Mouse (Mus musculus): Measurements from ENCODE around the gene Blmh. TPM values are rescaled to one million over a fixed set of nuclear protein-coding genes. Genes with fewer than 3 reads are reported as not detected.
A peak's percentile ranks its signal among the peaks of the same experiment; 100 is the strongest.

Gene Blmh
- 10 to 100 TPM; 27.2 to 35.2 TPM for total RNA-seq (2021)
- long read RNA-seq, experiment 1, transcript Blmh-201 (12 exons, 2,497 nt) = major isoform, 24 of 27 reads
- long read RNA-seq, experiment 1, partial matches to known transcripts = 2 of 27 reads
- long read RNA-seq, experiment 1, other reads (novel, unspliced or antisense) = 1 of 27 reads
- long read RNA-seq, experiment 2, transcript Blmh-201 (12 exons, 2,497 nt) = major isoform, 26 of 27 reads
- long read RNA-seq, experiment 2, partial matches to known transcripts = 1 of 27 reads
- long read RNA-seq, experiment 2, other reads (novel, unspliced or antisense) = 0 of 27 reads

- Histone ChIP-seq H3K4me3 (peak within 1 kb of the TSS; percentile 33), H3K27ac (peak within 1 kb of the TSS; percentile 68)
- DNase-seq = no peak
- intact Hi-C loops (cut with DNase I) = no loop called here
- no peak for TF ChIP-seq CTCF (IDR thresholded peaks at IDR 0.05)
Observed at GRCm38 (mm10) chr11:76924759-76925236, at the start of gene Blmh. Blmh (plus strand) TSS chr11:76924809.

- intact Hi-C loops (cut with DNase I) = no loop called here
- Histone ChIP-seq H3K27ac (no peak overlapping the region), H3K4me3 (no peak overlapping the region)
- DNase-seq = no peak
- TF ChIP-seq CTCF (IDR thresholded peaks at IDR 0.05) = no peak
Observed at GRCm38 (mm10) chr11:76879816-76880215, 44.8 kb upstream of the Blmh start.

GRCm38 (mm10) chr11:76884451-76884850 lies 40.2 kb upstream of the Blmh start:
- no peak for DNase-seq
- Histone ChIP-seq H3K4me3 (no peak overlapping the region), H3K27ac (no peak overlapping the region)
- TF ChIP-seq CTCF (IDR thresholded peaks at IDR 0.05) = no peak
- intact Hi-C loops (cut with DNase I) = no loop called here

- intact Hi-C loops (cut with DNase I) = loop anchor here (2.0 to 10.0 kb wide), 2 partner anchors 43 to 215 kb away; partner anchors contain the start of genes Bhlha9, Cpd and Trarg1
- peak overlapping the region; percentile 75 for H3K27ac ChIP-seq
- no peak for TF ChIP-seq CTCF (IDR thresholded peaks at IDR 0.05)
- peak; percentile 24 for DNase-seq
- no peak overlapping the region for H3K4me3 ChIP-seq
Observed at GRCm38 (mm10) chr11:76889339-76890164, 35.1 kb upstream of the Blmh start.

GRCm38 (mm10) chr11:76891171-76891570 lies 33.4 kb upstream of the Blmh start:
- intact Hi-C loops (cut with DNase I) = loop anchor here (2.0 to 10.0 kb wide), 2 partner anchors 44 to 216 kb away; partner anchors contain the start of genes Bhlha9, Cpd and Trarg1
- Histone ChIP-seq H3K4me3 (no peak overlapping the region), H3K27ac (peak overlapping the region; percentile 61)
- TF ChIP-seq CTCF (IDR thresholded peaks at IDR 0.05) = no peak
- no peak for DNase-seq

- TF ChIP-seq CTCF (IDR thresholded peaks at IDR 0.05) = no peak
- Histone ChIP-seq H3K4me3 (no peak overlapping the region), H3K27ac (no peak overlapping the region; the same call in 1 of the 2 replicates)
- intact Hi-C loops (cut with DNase I) = loop anchor here (2.0 to 10.0 kb wide), 2 partner anchors 45 to 217 kb away; partner anchors contain the start of genes Bhlha9, Cpd and Trarg1
- no peak for DNase-seq
Observed at GRCm38 (mm10) chr11:76891738-76892349, 32.8 kb upstream of the Blmh start.

- Histone ChIP-seq H3K27ac (peak overlapping the region; percentile 66), H3K4me3 (no peak overlapping the region)
- no peak for TF ChIP-seq CTCF (IDR thresholded peaks at IDR 0.05)
- DNase-seq = no peak
- intact Hi-C loops (cut with DNase I) = loop anchor here (10.0 kb wide), 1 partner anchor 218 kb away; the partner anchor contains the start of genes Bhlha9 and Trarg1
Observed at GRCm38 (mm10) chr11:76892972-76893371, 31.6 kb upstream of the Blmh start.

GRCm38 (mm10) chr11:76893570-76893969 lies 31.0 kb upstream of the Blmh start:
- no peak for TF ChIP-seq CTCF (IDR thresholded peaks at IDR 0.05)
- peak overlapping the region; percentile 66 for H3K27ac ChIP-seq
- DNase-seq = peak; percentile 30
- H3K4me3 ChIP-seq = peak overlapping the region; percentile 34; the same call in 1 of the 2 replicates
- intact Hi-C loops (cut with DNase I) = loop anchor here (10.0 kb wide), 1 partner anchor 219 kb away; the partner anchor contains the start of genes Bhlha9 and Trarg1

GRCm38 (mm10) chr11:76894240-76894639 lies 30.4 kb upstream of the Blmh start:
- TF ChIP-seq CTCF (IDR thresholded peaks at IDR 0.05) = peak; percentile 87
- Histone ChIP-seq H3K27ac (peak overlapping the region; percentile 66), H3K4me3 (peak overlapping the region; percentile 34)
- DNase-seq = peak; percentile 73
- intact Hi-C loops (cut with DNase I) = loop anchor here (1.0 to 10.0 kb wide), 2 partner anchors 104 to 219 kb away; partner anchors contain the start of genes Bhlha9 and Trarg1

GRCm38 (mm10) chr11:76896360-76896759 lies 28.2 kb upstream of the Blmh start:
- intact Hi-C loops (cut with DNase I) = loop anchor here (10.0 kb wide), 1 partner anchor 222 kb away; the partner anchor contains the start of genes Bhlha9 and Trarg1
- TF ChIP-seq CTCF (IDR thresholded peaks at IDR 0.05) = no peak
- no peak overlapping the region for H3K4me3 ChIP-seq
- DNase-seq = no peak
- H3K27ac ChIP-seq = peak overlapping the region; percentile 0; the same call in 1 of the 2 replicates

- intact Hi-C loops (cut with DNase I) = loop anchor here (10.0 kb wide), 1 partner anchor 222 kb away; the partner anchor contains the start of genes Bhlha9 and Trarg1
Observed at GRCm38 (mm10) chr11:76897126-76897525, 27.5 kb upstream of the Blmh start.

GRCm38 (mm10) chr11:76897871-76898270 lies 26.7 kb upstream of the Blmh start:
- intact Hi-C loops (cut with DNase I) = loop anchor here (10.0 kb wide), 1 partner anchor 223 kb away; the partner anchor contains the start of genes Bhlha9 and Trarg1
- DNase-seq = peak; percentile 22
- no peak for TF ChIP-seq CTCF (IDR thresholded peaks at IDR 0.05)
- peak overlapping the region; percentile 57 for H3K27ac ChIP-seq
- no peak overlapping the region; the same call in 1 of the 2 replicates for H3K4me3 ChIP-seq

More at GRCm38 (mm10) chr11:76897126-76897525, 27.5 kb upstream of the Blmh start:
- Histone ChIP-seq H3K27ac (peak overlapping the region; percentile 57; the same call in 1 of the 2 replicates), H3K4me3 (no peak overlapping the region)
- DNase-seq = no peak
- no peak for TF ChIP-seq CTCF (IDR thresholded peaks at IDR 0.05)

All from gastrocnemius, adult 2 months (tissue).